ENCODE assay signal across 18 mouse cellular contexts in genomic region chr5:136002325-136002724, GRCm38 (mm10). TPM values are rescaled to one million over a fixed set of nuclear protein-coding genes. Genes with fewer than 3 reads are reported as not detected.
DNase-seq lines count a peak whose midpoint lies in the region; ATAC-seq and TF ChIP-seq lines count a peak whose summit lies in the region.
"Had no signal": no experiment of that assay in that cellular context is flagged by ENCODE, and none has a peak within 500 bp of the region (broad histone marks: within the 10 kb centered on the region; RNA-seq: fewer than 3 reads in every experiment).

No protein-coding gene starts in this region.

- TF ChIP-seq CTCF in lung, embryonic 14.5 days (IDR thresholded peaks at IDR 0.05; ENCODE audit: low read depth): no peak
- no peak for TF ChIP-seq CTCF in lung, adult 2 months (IDR thresholded peaks at IDR 0.05; ENCODE audit: insufficient read depth, low read length)
- no peak for TF ChIP-seq CTCF in kidney, adult 2 months (conservative IDR thresholded peaks at IDR 0.05; ENCODE audit: insufficient read depth, insufficient read length, low read depth, low read length)

- ATAC-seq in heart, embryonic 11.5 days (replicated peaks; ENCODE audit: insufficient number of reproducible peaks, low FRiP score, low TSS enrichment): no peak
- no peak for ATAC-seq in lung, embryonic 14.5 days (ENCODE audit: insufficient read depth)
- ATAC-seq: midbrain, embryonic 16.5 days had no signal

- 70% methylated on average over 2 of the region's 2 CpGs for WGBS in heart, embryonic 11.5 days (ENCODE audit: insufficient replicate concordance)
- WGBS in lung, embryonic 14.5 days: 47% methylated on average over 2 of the region's 2 CpGs
- 49% methylated on average over 2 of the region's 2 CpGs for WGBS in lung, adult 2 months
- 50% methylated on average over 2 of the region's 2 CpGs for WGBS in kidney, adult 2 months

- peaks cover 15% of the 10 kb centered on the region for H3K4me1 ChIP-seq in heart, embryonic 11.5 days (ENCODE audit: control insufficient read depth, insufficient read depth, low read length)
- H3K4me1 ChIP-seq in lung, embryonic 14.5 days (ENCODE audit: insufficient read depth): no peaks in the 10 kb centered on the region
- peaks cover 4% of the 10 kb centered on the region; the same call in 1 of the 2 replicates for H3K4me1 ChIP-seq in lung, adult 2 months (ENCODE audit: control insufficient read depth, insufficient read depth, low read length)
- H3K4me1 ChIP-seq in kidney, adult 2 months (ENCODE audit: control insufficient read depth, insufficient read depth, low read length): no peaks in the 10 kb centered on the region

- no peak for DNase-seq in heart, adult 8-10 months (ENCODE audit: low spot score)
- peak; percentile 15 for DNase-seq in lung, embryonic 14.5 days
- DNase-seq in lung, adult 2 months: no peak
- DNase-seq in ZHBTc4 (ENCODE audit: low read depth, low spot score): peak; percentile 62
- peak; percentile 60 for DNase-seq in lung, postnatal 36 days
- no peak for DNase-seq in spleen, postnatal 10 days (ENCODE audit: low spot score in 2 of 2)
- DNase-seq in kidney, adult 2 months: no peak
- DNase-seq: adrenal gland, postnatal 25 days; cerebellum, adult 11 months had no signal

- peak overlapping the region; percentile 72 for H3K27ac ChIP-seq in heart, embryonic 11.5 days (ENCODE audit: low read depth, low read length)
- no peak overlapping the region for H3K27ac ChIP-seq in lung, embryonic 14.5 days (ENCODE audit: low read depth)
- H3K27ac ChIP-seq in kidney, adult 2 months (ENCODE audit: insufficient read depth, low read depth, low read length): no peak overlapping the region
- H3K27ac ChIP-seq: embryonic facial prominence, embryonic 12.5 days; kidney, postnatal 0 days; liver, embryonic 14.5 days had no signal

- no peaks in the 10 kb centered on the region for H3K9me3 ChIP-seq in heart, embryonic 11.5 days (replicated peaks; ENCODE audit: control insufficient read depth, low read length)
- no peaks in the 10 kb centered on the region for H3K9me3 ChIP-seq in lung, embryonic 14.5 days (ENCODE audit: low read depth, low read length)
- H3K9me3 ChIP-seq: embryonic facial prominence, embryonic 12.5 days; hindbrain, embryonic 10.5 days had no signal

- H3K27me3 ChIP-seq in heart, embryonic 11.5 days (ENCODE audit: control insufficient read depth, insufficient read depth, low read length): no peaks in the 10 kb centered on the region
- H3K27me3 ChIP-seq in lung, embryonic 14.5 days (ENCODE audit: insufficient read depth, low read length): no peaks in the 10 kb centered on the region
- H3K27me3 ChIP-seq in kidney, adult 2 months (replicated peaks; ENCODE audit: control insufficient read depth, insufficient read depth, low read length): no peaks in the 10 kb centered on the region
- H3K27me3 ChIP-seq: embryonic facial prominence, embryonic 12.5 days had no signal

- peaks cover 20% of the 10 kb centered on the region for H3K36me3 ChIP-seq in heart, embryonic 11.5 days (ENCODE audit: control insufficient read depth, insufficient read depth, low read length)
- peaks cover 39% of the 10 kb centered on the region for H3K36me3 ChIP-seq in lung, embryonic 14.5 days (ENCODE audit: insufficient read depth)
- no peaks in the 10 kb centered on the region for H3K36me3 ChIP-seq in kidney, adult 2 months (ENCODE audit: control insufficient read depth, insufficient read depth, low read length)

- no peak overlapping the region for H3K4me2 ChIP-seq in heart, embryonic 11.5 days
- H3K4me2 ChIP-seq in lung, embryonic 14.5 days: no peak overlapping the region
- H3K4me2 ChIP-seq: embryonic facial prominence, embryonic 12.5 days had no signal

- no peak for TF ChIP-seq POLR2A in lung, adult 2 months (IDR thresholded peaks at IDR 0.05; ENCODE audit: borderline replicate concordance, extremely low read depth, low read depth, low read length)
- no peak for TF ChIP-seq POLR2A in kidney, adult 2 months (IDR thresholded peaks at IDR 0.05; ENCODE audit: low read depth, low read length)

- H3K4me3 ChIP-seq in heart, embryonic 11.5 days (ENCODE audit: low read depth, low read length): no peak overlapping the region
- H3K4me3 ChIP-seq in lung, embryonic 14.5 days (ENCODE audit: low read depth, low read length): no peak overlapping the region
- no peak overlapping the region for H3K4me3 ChIP-seq in lung, adult 2 months (replicated peaks; ENCODE audit: extremely low read depth, low read depth, low read length)
- H3K4me3 ChIP-seq in kidney, adult 2 months (ENCODE audit: insufficient read depth, low read depth, low read length): no peak overlapping the region
- H3K4me3 ChIP-seq: embryonic facial prominence, embryonic 12.5 days; hindbrain, embryonic 10.5 days had no signal

- H3K9ac ChIP-seq in heart, embryonic 11.5 days (ENCODE audit: low read depth, low read length): no peak overlapping the region
- H3K9ac ChIP-seq in lung, embryonic 14.5 days: no peak overlapping the region
- H3K9ac ChIP-seq: liver, embryonic 14.5 days had no signal

RNA-seq across cellular contexts. Expression of gene Dtx2, which starts 7.7 kb away (rescaled TPM):
- 24.7 and 27.2 TPM in 2 replicates for polyA plus RNA-seq in heart, embryonic 11.5 days (2014; fragmentation: Nextera tagmentation; extraction: Ambion mirVana)
- 1 to 10 TPM; 6.0 to 7.3 (median 6.8) TPM for total RNA-seq in heart, adult 8-10 months (2022)
- 21.4 and 24.4 TPM in 2 replicates for polyA plus RNA-seq in lung, embryonic 14.5 days (2014; fragmentation: Nextera tagmentation; extraction: Ambion mirVana)
- polyA plus RNA-seq in lung, adult 2 months (2012; rRNA removed): 23.9 and 29.9 TPM in 2 replicates
- polyA plus RNA-seq in kidney, adult 2 months (2012; rRNA removed): 16.3 and 16.7 TPM in 2 replicates

RNA-seq across cellular contexts. Expression of gene Zp3, which starts 22.4 kb away (rescaled TPM):
- polyA plus RNA-seq in heart, embryonic 11.5 days (2014; fragmentation: Nextera tagmentation; extraction: Ambion mirVana): 0.16 TPM in 1 of 2 replicates, not detected in the other
- total RNA-seq in heart, adult 8-10 months (2022): not detected
- not detected in 2 replicates for polyA plus RNA-seq in lung, embryonic 14.5 days (2014; fragmentation: Nextera tagmentation; extraction: Ambion mirVana)
- polyA plus RNA-seq in lung, adult 2 months (2012; rRNA removed): 0.08 TPM in 1 of 2 replicates, not detected in the other
- polyA plus RNA-seq in kidney, adult 2 months (2012; rRNA removed): 0.08 TPM in 1 of 2 replicates, not detected in the other
- total RNA-seq: adrenal gland, postnatal 25 days; layer of hippocampus, postnatal 14 days; neutrophil, adult 5-6 weeks had no signal
- polyA plus RNA-seq: hindbrain, embryonic 10.5 days; liver, embryonic 14.5 days had no signal

RNA-seq across cellular contexts. Expression of gene Ssc4d, which starts 28.0 kb away (rescaled TPM):
- polyA plus RNA-seq in heart, embryonic 11.5 days (2014; fragmentation: Nextera tagmentation; extraction: Ambion mirVana): 0.93 and 2.3 TPM in 2 replicates
- under 1 TPM in 3 of 4 experiments, not detected in 1; 0.44 to 0.53 (median 0.46) TPM for total RNA-seq in heart, adult 8-10 months (2022)
- 3.2 and 3.8 TPM in 2 replicates for polyA plus RNA-seq in lung, embryonic 14.5 days (2014; fragmentation: Nextera tagmentation; extraction: Ambion mirVana)
- polyA plus RNA-seq in lung, adult 2 months (2012; rRNA removed): 3.6 and 3.9 TPM in 2 replicates
- polyA plus RNA-seq in kidney, adult 2 months (2012; rRNA removed): 4.3 and 5.0 TPM in 2 replicates

RNA-seq across cellular contexts. Expression of gene Upk3b, which starts 36.0 kb away (rescaled TPM):
- 68.7 and 69.3 TPM in 2 replicates for polyA plus RNA-seq in heart, embryonic 11.5 days (2014; fragmentation: Nextera tagmentation; extraction: Ambion mirVana)
- total RNA-seq in heart, adult 8-10 months (2022): 10 to 100 TPM; 13.3 to 26.7 (median 18.2) TPM
- polyA plus RNA-seq in lung, embryonic 14.5 days (2014; fragmentation: Nextera tagmentation; extraction: Ambion mirVana): 23.8 and 26.7 TPM in 2 replicates
- 62.7 and 76.3 TPM in 2 replicates for polyA plus RNA-seq in lung, adult 2 months (2012; rRNA removed)
- 7.7 and 8.1 TPM in 2 replicates for polyA plus RNA-seq in kidney, adult 2 months (2012; rRNA removed)
- total RNA-seq: layer of hippocampus, postnatal 14 days; neutrophil, adult 5-6 weeks had no signal
- polyA plus RNA-seq: frontal cortex, adult 2 months had no signal

RNA-seq across cellular contexts. Expression of gene Upk3bl, which starts 52.0 kb away (rescaled TPM):
- polyA plus RNA-seq in heart, embryonic 11.5 days (2014; fragmentation: Nextera tagmentation; extraction: Ambion mirVana): 0.37 TPM in 1 of 2 replicates, not detected in the other
- not detected for total RNA-seq in heart, adult 8-10 months (2022)
- polyA plus RNA-seq in lung, embryonic 14.5 days (2014; fragmentation: Nextera tagmentation; extraction: Ambion mirVana): 1.5 and 1.8 TPM in 2 replicates
- 4.2 TPM in 1 of 2 replicates, not detected in the other for polyA plus RNA-seq in lung, adult 2 months (2012; rRNA removed)
- polyA plus RNA-seq in kidney, adult 2 months (2012; rRNA removed): 0.52 and 0.96 TPM in 2 replicates
- total RNA-seq: adrenal gland, postnatal 25 days; layer of hippocampus, postnatal 14 days had no signal
- polyA plus RNA-seq: midbrain, embryonic 16.5 days had no signal

Comparison
In these comparisons a context has a peak if more than half of its experiments do, and no peak if none do; other contexts are left out.
1. DNase-seq: peak in lung, embryonic 14.5 days (single experiment), ZHBTc4 (single experiment) and lung, postnatal 36 days (single experiment); none in heart, adult 8-10 months (single experiment), lung, adult 2 months (single experiment), spleen, postnatal 10 days (0 of 2) and kidney, adult 2 months (single experiment).